Mouse (Mus musculus): Measurements from ENCODE around the gene Ankrd11.
"Not testable (repeated sequence)": the region's sequence is repeated elsewhere in the genome, so short reads cannot be mapped to it uniquely, and the experiment has no call there.

Ankrd11 gene

GRCm38 (mm10) chr8:123042158-123042973 lies at the start of gene Ankrd11:
Gene Ankrd11 (minus strand): TSS chr8:123042277.
- DNase-seq (ENCODE audit: low read depth in 1 of 2, low spot score in 2 of 2), result peak; percentile 99

GRCm38 (mm10) chr8:123087289-123087688 lies 45.2 kb upstream of the Ankrd11 start:
- DNase-seq (ENCODE audit: low read depth in 1 of 2, low spot score in 2 of 2), result no peak

- no peak for DNase-seq (ENCODE audit: low read depth in 1 of 2, low spot score in 2 of 2)
Observed at GRCm38 (mm10) chr8:123083610-123084009, 41.5 kb upstream of the Ankrd11 start.

GRCm38 (mm10) chr8:123082993-123083392 lies 40.9 kb upstream of the Ankrd11 start:
- no peak for DNase-seq (ENCODE audit: low read depth in 1 of 2, low spot score in 2 of 2)

GRCm38 (mm10) chr8:123077213-123077612 lies 35.1 kb upstream of the Ankrd11 start:
- DNase-seq (ENCODE audit: low read depth in 1 of 2, low spot score in 2 of 2), result no peak

GRCm38 (mm10) chr8:123071176-123071575 lies 29.1 kb upstream of the Ankrd11 start:
- no peak for DNase-seq (ENCODE audit: low read depth in 1 of 2, low spot score in 2 of 2)

GRCm38 (mm10) chr8:123066101-123066683 lies 24.1 kb upstream of the Ankrd11 start:
- DNase-seq (ENCODE audit: low read depth in 1 of 2, low spot score in 2 of 2), result no peak

GRCm38 (mm10) chr8:123065214-123066100 lies 23.4 kb upstream of the Ankrd11 start:
- DNase-seq (ENCODE audit: low read depth in 1 of 2, low spot score in 2 of 2), result peak; percentile 82 to 88

GRCm38 (mm10) chr8:123064809-123065213 lies 22.7 kb upstream of the Ankrd11 start:
- no peak for DNase-seq (ENCODE audit: low read depth in 1 of 2, low spot score in 2 of 2)

- DNase-seq (ENCODE audit: low read depth in 1 of 2, low spot score in 2 of 2), result no peak
Observed at GRCm38 (mm10) chr8:123064072-123064471, 22.0 kb upstream of the Ankrd11 start.

- DNase-seq (ENCODE audit: low read depth in 1 of 2, low spot score in 2 of 2), result no peak
Observed at GRCm38 (mm10) chr8:123062721-123063120, 20.6 kb upstream of the Ankrd11 start, which contains the start of gene Spg7. Gene Spg7 (plus strand): TSS chr8:123062942.

GRCm38 (mm10) chr8:123051458-123051857 lies 9.4 kb upstream of the Ankrd11 start:
- DNase-seq (ENCODE audit: low read depth in 1 of 2, low spot score in 2 of 2), result no peak

- no peak for DNase-seq (ENCODE audit: low read depth in 1 of 2, low spot score in 2 of 2)
Observed at GRCm38 (mm10) chr8:123048402-123048801, 6.3 kb upstream of the Ankrd11 start.

- DNase-seq (ENCODE audit: low read depth in 1 of 2, low spot score in 2 of 2), result no peak
Observed at GRCm38 (mm10) chr8:123047827-123048226, 5.8 kb upstream of the Ankrd11 start.

- DNase-seq (ENCODE audit: low read depth in 1 of 2, low spot score in 2 of 2), result no peak
Observed at GRCm38 (mm10) chr8:123046706-123047105, 4.6 kb upstream of the Ankrd11 start.

- DNase-seq (ENCODE audit: low read depth in 1 of 2, low spot score in 2 of 2), result not testable (repeated sequence)
Observed at GRCm38 (mm10) chr8:123044743-123045425, 2.8 kb upstream of the Ankrd11 start.

- DNase-seq (ENCODE audit: low read depth in 1 of 2, low spot score in 2 of 2), result peak; percentile 55 to 70
Observed at GRCm38 (mm10) chr8:123043941-123044340, 1.9 kb upstream of the Ankrd11 start.

GRCm38 (mm10) chr8:123042974-123043625 lies 1.0 kb upstream of the Ankrd11 start:
- DNase-seq (ENCODE audit: low read depth in 1 of 2, low spot score in 2 of 2), result no peak

- no peak for DNase-seq (ENCODE audit: low read depth in 1 of 2, low spot score in 2 of 2)
Observed at GRCm38 (mm10) chr8:123041774-123042105, 337 bp downstream of the Ankrd11 start.

GRCm38 (mm10) chr8:123041008-123041773 lies 886 bp downstream of the Ankrd11 start:
- DNase-seq (ENCODE audit: low read depth in 1 of 2, low spot score in 2 of 2), result peak in 1 of 2 experiments; percentile 47

Data from monocyte, adult 2 months (primary cell).